Comparison of ENCODE assay signal across 16 mouse cellular contexts in genomic region chr3:51799650-51800049, GRCm38 (mm10).
DNase-seq lines count a peak whose midpoint lies in the region; ATAC-seq lines count a peak whose summit lies in the region.
"Had no signal": no experiment of that assay in that cellular context is flagged by ENCODE, and none has a peak within 500 bp of the region (broad histone marks: within the 10 kb centered on the region; RNA-seq: fewer than 3 reads in every experiment).

No protein-coding gene starts in this region.

- ATAC-seq in forebrain, embryonic 15.5 days (replicated peaks): no peak
- no peak for ATAC-seq in forebrain, embryonic 13.5 days
- ATAC-seq in hindbrain, embryonic 15.5 days (ENCODE audit: low FRiP score, low read depth): no peak
- ATAC-seq in hindbrain, embryonic 14.5 days (ENCODE audit: low FRiP score): no peak
- no peak for ATAC-seq in neural tube, embryonic 15.5 days (ENCODE audit: low FRiP score)
- ATAC-seq: intestine, embryonic 15.5 days had no signal

- H3K4me1 ChIP-seq in forebrain, embryonic 15.5 days: peaks cover 36% of the 10 kb centered on the region
- H3K4me1 ChIP-seq in forebrain, embryonic 13.5 days: peaks cover 69% of the 10 kb centered on the region
- peaks cover 60% of the 10 kb centered on the region for H3K4me1 ChIP-seq in hindbrain, embryonic 15.5 days (replicated peaks)
- H3K4me1 ChIP-seq in hindbrain, embryonic 14.5 days (replicated peaks; ENCODE audit: control insufficient read depth, insufficient read depth, low read length): peaks cover 41% of the 10 kb centered on the region
- H3K4me1 ChIP-seq in neural tube, embryonic 15.5 days: peaks cover 57% of the 10 kb centered on the region

- H3K36me3 ChIP-seq in forebrain, embryonic 15.5 days: no peaks in the 10 kb centered on the region
- no peaks in the 10 kb centered on the region for H3K36me3 ChIP-seq in forebrain, embryonic 13.5 days (ENCODE audit: poor library complexity, severe bottlenecking)
- no peaks in the 10 kb centered on the region for H3K36me3 ChIP-seq in hindbrain, embryonic 15.5 days
- no peaks in the 10 kb centered on the region for H3K36me3 ChIP-seq in hindbrain, embryonic 14.5 days (replicated peaks; ENCODE audit: control insufficient read depth, insufficient read depth)
- H3K36me3 ChIP-seq in neural tube, embryonic 15.5 days: no peaks in the 10 kb centered on the region
- H3K36me3 ChIP-seq: embryonic facial prominence, embryonic 13.5 days; heart, embryonic 12.5 days; hindbrain, embryonic 10.5 days; intestine, embryonic 15.5 days had no signal

- H3K27me3 ChIP-seq in forebrain, embryonic 15.5 days: no peaks in the 10 kb centered on the region
- no peaks in the 10 kb centered on the region for H3K27me3 ChIP-seq in forebrain, embryonic 13.5 days
- H3K27me3 ChIP-seq in hindbrain, embryonic 15.5 days: no peaks in the 10 kb centered on the region
- no peaks in the 10 kb centered on the region for H3K27me3 ChIP-seq in hindbrain, embryonic 14.5 days (ENCODE audit: control insufficient read depth, insufficient read depth, low read length)
- H3K27me3 ChIP-seq in neural tube, embryonic 15.5 days (replicated peaks): no peaks in the 10 kb centered on the region
- H3K27me3 ChIP-seq: embryonic facial prominence, embryonic 13.5 days; heart, embryonic 12.5 days; intestine, embryonic 15.5 days had no signal

- no peak overlapping the region for H3K9ac ChIP-seq in forebrain, embryonic 15.5 days (replicated peaks)
- no peak overlapping the region for H3K9ac ChIP-seq in forebrain, embryonic 13.5 days
- no peak overlapping the region for H3K9ac ChIP-seq in hindbrain, embryonic 15.5 days
- H3K9ac ChIP-seq in hindbrain, embryonic 14.5 days: no peak overlapping the region
- no peak overlapping the region for H3K9ac ChIP-seq in neural tube, embryonic 15.5 days (replicated peaks)
- H3K9ac ChIP-seq: embryonic facial prominence, embryonic 13.5 days; heart, embryonic 12.5 days; intestine, embryonic 15.5 days had no signal

- DNase-seq in hindbrain, embryonic 14.5 days (ENCODE audit: low spot score): no peak
- peak; percentile 57 for DNase-seq in brain, adult 2 months (ENCODE audit: low read depth, low spot score)
- DNase-seq in gastrocnemius, adult 18-20 months (ENCODE audit: low spot score): no peak
- DNase-seq: adrenal gland, postnatal 10 days; cerebellum, adult 18-20 months; cerebellum, adult 9-11 months; cerebellum, postnatal 36 days; gastrocnemius, postnatal 14 days had no signal

- 79% methylated on average over 9 of the region's 9 CpGs for WGBS in forebrain, embryonic 15.5 days
- 81% methylated on average over 9 of the region's 9 CpGs for WGBS in forebrain, embryonic 13.5 days
- WGBS in hindbrain, embryonic 15.5 days: 70% methylated on average over 9 of the region's 9 CpGs
- 82% methylated on average over 9 of the region's 9 CpGs for WGBS in hindbrain, embryonic 14.5 days
- 59% methylated on average over 9 of the region's 9 CpGs for WGBS in neural tube, embryonic 15.5 days

- no peak overlapping the region for H3K4me3 ChIP-seq in forebrain, embryonic 15.5 days
- no peak overlapping the region for H3K4me3 ChIP-seq in forebrain, embryonic 13.5 days
- H3K4me3 ChIP-seq in hindbrain, embryonic 15.5 days: no peak overlapping the region
- no peak overlapping the region for H3K4me3 ChIP-seq in hindbrain, embryonic 14.5 days (replicated peaks; ENCODE audit: low read length)
- no peak overlapping the region for H3K4me3 ChIP-seq in neural tube, embryonic 15.5 days (replicated peaks)
- H3K4me3 ChIP-seq: embryonic facial prominence, embryonic 13.5 days; heart, embryonic 12.5 days; hindbrain, embryonic 10.5 days; intestine, embryonic 15.5 days had no signal

- no peak overlapping the region for H3K4me2 ChIP-seq in forebrain, embryonic 15.5 days (replicated peaks)
- no peak overlapping the region for H3K4me2 ChIP-seq in forebrain, embryonic 13.5 days
- no peak overlapping the region for H3K4me2 ChIP-seq in hindbrain, embryonic 15.5 days
- H3K4me2 ChIP-seq in hindbrain, embryonic 14.5 days (replicated peaks): no peak overlapping the region
- H3K4me2 ChIP-seq in neural tube, embryonic 15.5 days: no peak overlapping the region
- H3K4me2 ChIP-seq: embryonic facial prominence, embryonic 13.5 days; heart, embryonic 12.5 days; intestine, embryonic 15.5 days had no signal

- H3K9me3 ChIP-seq in forebrain, embryonic 15.5 days: no peaks in the 10 kb centered on the region
- no peaks in the 10 kb centered on the region for H3K9me3 ChIP-seq in forebrain, embryonic 13.5 days (replicated peaks)
- H3K9me3 ChIP-seq in hindbrain, embryonic 15.5 days: no peaks in the 10 kb centered on the region
- no peaks in the 10 kb centered on the region for H3K9me3 ChIP-seq in hindbrain, embryonic 14.5 days (ENCODE audit: control insufficient read depth, low read length)
- no peaks in the 10 kb centered on the region for H3K9me3 ChIP-seq in neural tube, embryonic 15.5 days (replicated peaks)
- H3K9me3 ChIP-seq: embryonic facial prominence, embryonic 13.5 days; heart, embryonic 12.5 days; hindbrain, embryonic 10.5 days; intestine, embryonic 15.5 days had no signal

- 0 out of 2 replicates have a peak overlapping the region, but pooled peaks have one; percentile 8 for H3K27ac ChIP-seq in forebrain, embryonic 15.5 days (replicated peaks)
- H3K27ac ChIP-seq in forebrain, embryonic 13.5 days: no peak overlapping the region
- 0 out of 2 replicates have a peak overlapping the region, but pooled peaks have one; percentile 30 for H3K27ac ChIP-seq in hindbrain, embryonic 15.5 days (replicated peaks)
- no peak overlapping the region for H3K27ac ChIP-seq in hindbrain, embryonic 14.5 days
- H3K27ac ChIP-seq in neural tube, embryonic 15.5 days (replicated peaks): peak overlapping the region; percentile 23; the same call in 1 of the 2 replicates
- H3K27ac ChIP-seq: embryonic facial prominence, embryonic 13.5 days; intestine, embryonic 15.5 days had no signal

Comparison
In these comparisons a context has a peak if more than half of its experiments do, and no peak if none do; other contexts are left out.
1. H3K27ac ChIP-seq: peak in forebrain, embryonic 15.5 days (single experiment), hindbrain, embryonic 15.5 days (single experiment) and neural tube, embryonic 15.5 days (single experiment); none in forebrain, embryonic 13.5 days (single experiment) and hindbrain, embryonic 14.5 days (single experiment).